Mouse (Mus musculus): ENCODE measurements around the gene Hpd.
"Not testable (repeated sequence)": the region's sequence is repeated elsewhere in the genome, so short reads cannot be mapped to it uniquely, and the experiment has no call there.

The Hpd gene

DNA sequence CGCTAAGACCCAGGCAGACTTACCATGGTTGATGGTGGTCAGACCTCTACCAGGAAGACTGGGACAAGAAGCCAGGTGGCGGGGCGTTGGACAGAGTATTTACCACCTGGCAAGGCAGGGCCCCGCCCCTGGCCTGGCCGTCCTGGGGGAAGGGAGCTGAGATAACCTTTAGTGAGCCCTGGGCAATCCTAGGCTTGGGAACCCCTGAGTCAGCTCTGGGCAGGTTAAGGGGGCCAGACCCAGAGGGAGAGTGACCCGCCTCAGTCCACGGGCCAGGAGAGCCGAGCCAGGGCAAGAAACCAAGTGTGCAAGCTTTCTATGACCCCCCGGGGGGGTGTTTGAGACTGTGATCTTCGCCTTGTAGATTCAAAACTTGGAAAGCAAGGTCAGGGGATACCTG lies at the start of gene Hpd:
Gene Hpd (minus strand): TSS at position 77 of the 400 bp plus-strand sequence.
- no peak for DNase-seq

DNA sequence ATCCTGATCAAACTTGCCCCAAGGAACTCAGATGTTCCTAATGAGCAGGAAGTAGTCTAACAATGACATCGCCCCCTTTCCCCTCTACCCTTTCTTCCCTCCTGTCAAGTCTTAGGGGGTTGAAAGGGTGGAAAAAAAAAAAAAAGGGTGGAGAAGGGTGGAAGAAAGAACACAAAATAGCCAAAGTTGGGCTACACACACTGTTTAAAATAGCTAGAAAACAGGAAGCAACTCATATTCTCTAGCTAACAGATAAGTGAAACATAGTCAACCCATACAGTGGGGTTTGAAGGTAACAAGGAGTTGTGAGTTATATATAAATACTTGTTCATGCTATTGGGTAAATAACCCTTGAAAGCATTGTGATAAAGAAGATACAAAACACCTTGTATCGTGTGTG lies 49.7 kb upstream of the Hpd start:
- no peak for DNase-seq

- DNase-seq, result peak; percentile 30
Measured at GRCm38 (mm10) chr5:123229296-123229695, 46.8 kb upstream of the Hpd start.

DNA sequence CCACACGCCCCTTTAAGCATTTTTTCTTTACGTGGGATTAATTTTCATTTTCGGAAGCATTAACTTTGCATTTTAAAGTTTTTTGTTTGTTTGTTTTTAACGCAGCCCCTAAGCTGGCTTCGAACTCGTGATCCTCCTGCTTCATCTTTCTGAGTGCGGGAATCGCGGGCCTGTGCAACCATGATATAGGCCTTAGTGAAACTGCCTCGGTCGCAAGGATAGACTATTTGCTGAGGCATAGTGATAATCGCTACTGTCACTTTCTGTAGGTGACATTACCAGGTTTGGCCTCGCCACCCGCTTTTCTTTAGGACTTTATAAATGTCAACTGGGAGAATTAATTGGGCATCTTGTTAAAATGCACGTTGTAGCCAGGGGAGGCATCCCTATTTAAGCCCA lies 46.0 kb upstream of the Hpd start:
- DNase-seq, result no peak

GRCm38 (mm10) chr5:123227762-123228523 lies 45.4 kb upstream of the Hpd start:
- DNase-seq, result peak; percentile 96

DNA sequence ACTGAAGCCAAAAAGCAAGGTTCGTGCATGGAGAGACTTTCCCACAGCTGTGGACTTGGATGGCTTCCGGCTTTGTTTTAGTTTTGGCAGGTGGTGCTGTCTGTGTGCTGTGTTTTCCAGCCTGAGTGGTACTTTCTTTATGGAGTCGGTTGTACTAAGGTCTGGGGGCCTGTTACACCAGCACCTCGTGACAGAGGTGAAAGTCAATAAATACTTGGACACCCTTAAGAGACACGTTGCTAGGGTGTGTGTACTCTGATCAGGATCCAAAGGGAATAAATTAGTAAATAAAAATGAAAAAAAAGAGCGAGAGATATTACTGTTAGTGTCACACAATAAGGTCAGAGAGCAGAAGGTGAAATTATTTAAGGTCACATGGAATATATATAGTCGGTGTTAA lies 44.3 kb upstream of the Hpd start:
- DNase-seq, result no peak

DNA sequence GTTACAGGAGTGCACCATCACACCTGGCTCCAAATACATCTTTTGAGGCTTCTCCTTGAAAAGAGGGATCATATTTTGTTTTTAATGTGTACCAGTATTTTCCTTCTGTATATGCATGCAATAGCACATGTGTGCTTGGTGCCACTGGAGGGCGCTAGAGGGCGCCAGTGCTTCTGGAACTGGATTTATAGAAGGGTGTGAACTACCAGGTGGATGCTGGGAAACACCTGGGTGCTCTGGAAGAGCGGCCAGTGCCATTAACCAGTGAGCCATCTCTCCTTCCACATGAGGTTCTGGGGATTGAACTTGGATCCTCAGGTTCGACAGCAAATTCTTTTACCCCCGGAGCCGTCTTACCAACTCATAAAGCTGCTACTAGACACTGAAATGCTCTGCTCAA lies 41.3 kb upstream of the Hpd start:
- DNase-seq, result not testable (repeated sequence)

DNA sequence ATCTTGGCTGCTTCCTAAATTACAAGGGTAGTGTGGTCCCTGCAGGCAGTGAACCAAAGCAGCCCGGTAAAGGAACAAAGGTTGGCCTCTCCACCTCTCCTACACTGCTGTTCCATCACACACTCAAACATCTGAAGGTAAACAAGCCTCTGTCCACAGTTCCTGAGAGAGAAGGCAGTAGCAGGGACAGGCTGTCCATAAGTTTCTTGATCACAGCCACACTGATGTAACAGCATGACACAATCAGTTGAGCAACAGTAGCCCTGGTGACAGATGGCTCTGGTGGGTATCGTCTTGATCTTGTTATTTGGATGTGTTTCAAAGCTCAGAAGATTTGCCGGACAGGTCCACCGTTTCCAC lies 40.5 kb upstream of the Hpd start:
- DNase-seq, result no peak

GRCm38 (mm10) chr5:123222346-123223050 lies 40.0 kb upstream of the Hpd start:
- DNase-seq, result not testable (repeated sequence)

GRCm38 (mm10) chr5:123203591-123203990 lies 21.1 kb upstream of the Hpd start:
- DNase-seq, result not testable (repeated sequence)

GRCm38 (mm10) chr5:123202771-123203170 lies 20.2 kb upstream of the Hpd start:
- not testable (repeated sequence) for DNase-seq

DNA sequence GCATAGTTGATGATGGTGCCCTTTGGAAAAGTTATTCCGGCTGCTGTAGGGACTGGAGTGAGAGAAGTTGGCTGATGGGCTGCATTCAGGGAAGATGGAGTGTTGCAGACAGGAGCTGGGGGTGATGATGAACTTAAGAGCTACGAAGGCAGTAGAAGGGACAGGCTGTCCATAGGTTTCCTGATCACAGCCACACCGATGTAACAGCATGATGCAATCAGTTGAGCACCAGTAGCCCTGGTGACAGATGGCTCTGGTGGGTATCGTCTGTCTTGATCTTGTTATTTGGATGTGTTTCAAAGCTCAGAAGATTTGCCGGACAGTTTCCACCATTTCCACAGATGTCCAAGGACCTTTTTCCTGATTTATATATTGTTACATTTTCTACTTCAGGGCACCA lies 19.5 kb upstream of the Hpd start:
- peak; percentile 21 for DNase-seq

GRCm38 (mm10) chr5:123201523-123201892 lies 19.0 kb upstream of the Hpd start:
- no peak for DNase-seq

GRCm38 (mm10) chr5:123200816-123201522 lies 18.4 kb upstream of the Hpd start:
- DNase-seq, result not testable (repeated sequence)

GRCm38 (mm10) chr5:123198523-123198922 lies 16.0 kb upstream of the Hpd start:
- DNase-seq, result no peak

- no peak for DNase-seq
Measured at GRCm38 (mm10) chr5:123196746-123197145, 14.2 kb upstream of the Hpd start.

DNA sequence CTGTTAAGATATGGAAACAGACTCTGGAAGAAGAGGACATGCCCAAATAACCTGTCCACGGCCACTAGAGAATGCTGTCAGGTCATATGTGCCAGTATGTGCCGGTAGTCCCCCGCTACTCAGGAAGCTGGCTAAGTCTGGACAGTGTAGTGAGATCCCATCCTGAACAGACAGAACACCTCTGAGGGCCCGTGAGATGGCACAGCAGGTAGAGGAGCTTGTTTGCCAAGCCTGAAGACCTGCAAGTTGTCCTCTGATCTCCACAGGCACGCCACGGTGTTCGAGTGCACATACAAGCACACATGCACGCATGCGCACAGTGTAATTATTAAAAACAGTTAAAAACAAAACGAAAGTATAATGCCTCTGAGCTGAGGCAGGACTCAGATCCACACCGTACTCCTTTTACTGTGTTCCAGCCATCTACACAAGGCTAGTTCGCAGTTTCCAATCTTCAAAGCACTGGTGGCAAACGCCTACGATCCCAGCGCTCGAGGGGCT lies 13.0 kb upstream of the Hpd start:
- DNase-seq, result no peak

GRCm38 (mm10) chr5:123194856-123195255 lies 12.3 kb upstream of the Hpd start:
- DNase-seq, result no peak

GRCm38 (mm10) chr5:123193436-123193835 lies 10.9 kb upstream of the Hpd start:
- no peak for DNase-seq

DNA sequence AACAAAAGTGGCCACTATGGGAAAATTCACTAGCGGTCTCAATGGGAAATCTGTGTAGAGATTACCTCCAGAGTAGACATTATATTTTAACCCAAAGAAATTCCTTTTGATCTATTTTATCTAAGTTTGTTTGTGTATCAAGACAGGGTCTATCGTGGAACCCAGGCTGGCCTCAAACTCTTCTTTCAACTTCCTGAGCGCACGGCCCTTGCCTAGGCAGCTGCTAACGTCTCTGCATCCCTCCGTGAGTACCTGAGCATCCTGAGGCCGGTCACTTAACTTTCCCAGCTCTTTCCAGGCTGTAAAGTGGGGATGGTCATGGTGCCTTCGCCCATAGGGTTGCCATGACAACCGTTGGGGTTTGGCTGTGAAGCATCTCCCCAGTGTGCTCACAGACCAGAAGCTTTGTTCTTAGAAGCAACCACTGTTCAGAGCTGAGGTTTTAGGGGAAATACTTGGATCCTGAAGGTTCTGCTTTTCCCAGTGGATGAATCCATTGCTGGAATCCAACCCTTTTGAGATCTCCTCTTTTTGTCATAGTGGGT lies 10.2 kb upstream of the Hpd start:
- no peak for DNase-seq

GRCm38 (mm10) chr5:123191427-123191826 lies 8.9 kb upstream of the Hpd start:
- no peak for DNase-seq

GRCm38 (mm10) chr5:123190912-123191311 lies 8.4 kb upstream of the Hpd start:
- no peak for DNase-seq

GRCm38 (mm10) chr5:123187306-123187705 lies 4.8 kb upstream of the Hpd start:
- no peak for DNase-seq
